12 mouse cellular contexts compared by ENCODE assay signal in the genomic region with DNA sequence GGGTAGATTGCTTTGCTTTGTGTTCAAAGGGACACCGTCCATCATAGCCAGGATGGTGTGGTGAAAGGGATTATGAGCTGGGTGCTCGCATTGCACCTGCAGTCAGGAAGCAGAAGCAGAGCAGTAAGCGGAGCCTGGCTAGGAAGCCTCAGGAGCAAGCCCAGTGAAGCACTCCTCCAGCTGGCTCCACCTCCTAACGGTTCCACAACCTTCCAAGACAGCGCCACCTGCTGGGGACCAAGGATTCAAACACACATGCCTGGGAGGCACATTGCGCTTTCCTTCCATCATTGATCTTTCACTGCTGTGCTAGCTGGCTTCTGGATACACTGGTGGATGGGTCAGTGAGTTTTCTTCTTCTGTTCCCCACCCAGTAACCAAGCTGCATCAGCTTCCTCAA.
DNase-seq lines count a peak whose midpoint lies in the region; ATAC-seq and TF ChIP-seq lines count a peak whose summit lies in the region.
"Had no signal": no experiment of that assay in that cellular context is flagged by ENCODE, and none has a peak within 500 bp of the region (broad histone marks: within the 10 kb centered on the region; RNA-seq: fewer than 3 reads in every experiment).

No protein-coding gene starts in this region.

- H3K27ac ChIP-seq in lung, postnatal 0 days (ENCODE audit: low read length) = no peak overlapping the region
- H3K27ac ChIP-seq: limb, embryonic 13.5 days had no signal

- peak; percentile 47 for TF ChIP-seq CTCF in lung, postnatal 0 days (IDR thresholded peaks at IDR 0.05)

- no peaks in the 10 kb centered on the region for H3K9me3 ChIP-seq in lung, postnatal 0 days (ENCODE audit: low read length)

- DNase-seq in heart, adult 11 months = peak; percentile 81
- no peak for DNase-seq in heart, postnatal 14 days
- no peak for DNase-seq in lung, postnatal 0 days (ENCODE audit: low spot score)
- no peak for DNase-seq in lung, postnatal 14 days
- peak; percentile 26 for DNase-seq in NIH3T3 (ENCODE audit: low read depth)
- DNase-seq in naive thymus-derived CD4-positive, alpha-beta T cell, adult 2 months (ENCODE audit: low read depth) = peak; percentile 39
- DNase-seq in spleen, adult 18-20 months = no peak
- no peak for DNase-seq in frontal cortex, postnatal 14 days (ENCODE audit: low spot score in 2 of 2)
- DNase-seq: heart, postnatal 4 days; thymus, postnatal 25 days had no signal

- TF ChIP-seq EP300 in lung, postnatal 0 days (IDR thresholded peaks at IDR 0.05) = no peak

- intact Hi-C loops in heart, postnatal 14 days (cut with DNase I) = no loop called here

- H3K4me1 ChIP-seq in lung, postnatal 0 days (ENCODE audit: insufficient read depth, low read depth, low read length) = no peaks in the 10 kb centered on the region

- 94% methylated on average over 6 of the region's 6 CpGs for WGBS in lung, postnatal 0 days

- H3K4me3 ChIP-seq in lung, postnatal 0 days (ENCODE audit: low read depth, low read length) = no peak overlapping the region
- H3K4me3 ChIP-seq: limb, embryonic 13.5 days; myocyte had no signal

- H3K9ac ChIP-seq in lung, postnatal 0 days (replicated peaks; ENCODE audit: low read depth) = no peak overlapping the region
- H3K9ac ChIP-seq: limb, embryonic 13.5 days had no signal

- H3K27me3 ChIP-seq in lung, postnatal 0 days (replicated peaks; ENCODE audit: insufficient read depth, low read length) = no peaks in the 10 kb centered on the region

- no peak for ATAC-seq in lung, postnatal 0 days

- H3K36me3 ChIP-seq in lung, postnatal 0 days (ENCODE audit: insufficient read depth, low read length) = no peaks in the 10 kb centered on the region
- H3K36me3 ChIP-seq: limb, embryonic 13.5 days had no signal

- H3K4me2 ChIP-seq in lung, postnatal 0 days (replicated peaks; ENCODE audit: low read depth, low read length) = no peak overlapping the region
- H3K4me2 ChIP-seq: limb, embryonic 13.5 days had no signal

Comparison
In these comparisons a context has a peak if more than half of its experiments do, and no peak if none do; other contexts are left out.
1. DNase-seq: peak in heart, adult 11 months (single experiment), NIH3T3 (single experiment) and naive thymus-derived CD4-positive, alpha-beta T cell, adult 2 months (single experiment); none in heart, postnatal 14 days (0 of 2), lung, postnatal 0 days (single experiment), lung, postnatal 14 days (single experiment), spleen, adult 18-20 months (0 of 2) and frontal cortex, postnatal 14 days (0 of 2).